7 mouse cellular contexts compared by ENCODE assay signal in genomic region chr13:53688934-53689333, GRCm38 (mm10).
DNase-seq lines count a peak whose midpoint lies in the region; ATAC-seq and TF ChIP-seq lines count a peak whose summit lies in the region.

No protein-coding gene starts in this region.

- no peaks in the 10 kb centered on the region for H3K27me3 ChIP-seq in embryonic facial prominence, embryonic 15.5 days
- no peaks in the 10 kb centered on the region; the same call in 1 of the 2 replicates for H3K27me3 ChIP-seq in hindbrain, embryonic 16.5 days (replicated peaks; ENCODE audit: control insufficient read depth, insufficient read depth, low read length)
- H3K27me3 ChIP-seq in myocyte (ENCODE audit: control insufficient read depth, insufficient read depth, insufficient read length) = peaks cover 7% of the 10 kb centered on the region

- no peaks in the 10 kb centered on the region for H3K9me3 ChIP-seq in embryonic facial prominence, embryonic 15.5 days (replicated peaks)
- no peaks in the 10 kb centered on the region for H3K9me3 ChIP-seq in hindbrain, embryonic 16.5 days (ENCODE audit: control insufficient read depth, low read length)

- H3K9ac ChIP-seq in embryonic facial prominence, embryonic 15.5 days = no peak overlapping the region
- no peak overlapping the region for H3K9ac ChIP-seq in hindbrain, embryonic 16.5 days (ENCODE audit: low read depth, low read length)

- no peaks in the 10 kb centered on the region for H3K79me2 ChIP-seq in myocyte (ENCODE audit: control insufficient read depth, insufficient read depth)

- H3K27ac ChIP-seq in layer of hippocampus, adult 2 months = no peak overlapping the region
- H3K27ac ChIP-seq in embryonic facial prominence, embryonic 15.5 days (replicated peaks) = no peak overlapping the region
- no peak overlapping the region for H3K27ac ChIP-seq in hindbrain, embryonic 16.5 days (ENCODE audit: low read depth, low read length)

- no peak for ATAC-seq in embryonic facial prominence, embryonic 15.5 days (ENCODE audit: insufficient number of reproducible peaks, low FRiP score, low TSS enrichment, low read depth)
- no peak for ATAC-seq in hindbrain, embryonic 16.5 days
- no peak for ATAC-seq in erythroblast, adult 5-6 weeks (replicated peaks; ENCODE audit: low FRiP score, poor library complexity, severe bottlenecking)

- H3K36me3 ChIP-seq in embryonic facial prominence, embryonic 15.5 days = no peaks in the 10 kb centered on the region
- no peaks in the 10 kb centered on the region for H3K36me3 ChIP-seq in hindbrain, embryonic 16.5 days (ENCODE audit: control insufficient read depth, insufficient read depth, low read length)
- H3K36me3 ChIP-seq in myocyte (ENCODE audit: control insufficient read depth, insufficient read depth) = no peaks in the 10 kb centered on the region

- H3K4me3 ChIP-seq in layer of hippocampus, adult 2 months = peak overlapping the region; percentile 13; the same call in 1 of the 2 replicates
- peak overlapping the region; percentile 25 for H3K4me3 ChIP-seq in embryonic facial prominence, embryonic 15.5 days (replicated peaks)
- H3K4me3 ChIP-seq in hindbrain, embryonic 16.5 days (ENCODE audit: low read length) = no peak overlapping the region
- H3K4me3 ChIP-seq in myocyte = no peak overlapping the region

- H3ac ChIP-seq in myocyte (ENCODE audit: control insufficient read depth, insufficient read length) = no peak overlapping the region

- no peak for DNase-seq in layer of hippocampus, adult 2 months (ENCODE audit: low spot score in 2 of 2)
- DNase-seq in layer of hippocampus, adult 8-10 months (ENCODE audit: low spot score in 2 of 2) = no peak
- no peak for DNase-seq in frontal cortex, postnatal 25 days (ENCODE audit: low spot score in 2 of 2)

- H3K4me2 ChIP-seq in embryonic facial prominence, embryonic 15.5 days (replicated peaks) = peak overlapping the region; percentile 39
- peak overlapping the region; percentile 22 for H3K4me2 ChIP-seq in hindbrain, embryonic 16.5 days (ENCODE audit: low read length)
- peak overlapping the region; percentile 37 for H3K4me2 ChIP-seq in myocyte (ENCODE audit: low read depth)

- WGBS in embryonic facial prominence, embryonic 15.5 days = 24% methylated on average over 8 of the region's 8 CpGs
- 53% methylated on average over 8 of the region's 8 CpGs for WGBS in hindbrain, embryonic 16.5 days

- no peak for TF ChIP-seq POLR2A in myocyte (IDR thresholded peaks at IDR 0.05; ENCODE audit: insufficient read length, low read depth)

- TF ChIP-seq CTCF in layer of hippocampus, adult 2 months (conservative IDR thresholded peaks at IDR 0.05) = no peak

- 0 out of 2 replicates have a peak, but pooled peaks cover 5% of the 10 kb centered on the region for H3K4me1 ChIP-seq in embryonic facial prominence, embryonic 15.5 days
- H3K4me1 ChIP-seq in hindbrain, embryonic 16.5 days (ENCODE audit: control insufficient read depth, insufficient read depth, low read depth, low read length) = no peaks in the 10 kb centered on the region

TF ChIP-seq in myocyte, 11 proteins besides CTCF, POLR2A, EP300 and RAD21:
- TF ChIP-seq USF1 (IDR thresholded peaks at IDR 0.05; ENCODE audit: low read depth) = no peak
- no peak for TF ChIP-seq TCF3 (IDR thresholded peaks at IDR 0.05; ENCODE audit: insufficient read length, low read depth)
- TF ChIP-seq CEBPB (IDR thresholded peaks at IDR 0.05; ENCODE audit: insufficient read depth, poor library complexity, severe bottlenecking) = no peak
- TF ChIP-seq REST (IDR thresholded peaks at IDR 0.05; ENCODE audit: insufficient read depth, insufficient read length) = no peak
- TF ChIP-seq E2F4 (IDR thresholded peaks at IDR 0.05; ENCODE audit: insufficient read depth) = no peak
- no peak for TF ChIP-seq SRF (IDR thresholded peaks at IDR 0.05; ENCODE audit: control insufficient read depth, insufficient read length, low read depth)
- no peak for TF ChIP-seq POLR2AphosphoS2 (IDR thresholded peaks at IDR 0.05; ENCODE audit: insufficient read length, low read depth)
- TF ChIP-seq MYOG (IDR thresholded peaks at IDR 0.05; ENCODE audit: control insufficient read depth in 1 of 3, insufficient read depth in 1 of 3, insufficient read length in 2 of 3, low read depth in 2 of 3) = no peak
- no peak for TF ChIP-seq MYOD1 (IDR thresholded peaks at IDR 0.05; ENCODE audit: control insufficient read depth in 1 of 3, insufficient read length in 2 of 3, low read depth in 2 of 3)
- no peak for TF ChIP-seq TCF12 (IDR thresholded peaks at IDR 0.05; ENCODE audit: insufficient read depth, poor library complexity, severe bottlenecking)
- TF ChIP-seq MAX (IDR thresholded peaks at IDR 0.05; ENCODE audit: low read depth) = no peak

Comparison
In these comparisons a context has a peak if more than half of its experiments do, and no peak if none do; other contexts are left out.
1. H3K4me3 ChIP-seq: peak in layer of hippocampus, adult 2 months (single experiment) and embryonic facial prominence, embryonic 15.5 days (single experiment); none in hindbrain, embryonic 16.5 days (single experiment) and myocyte (single experiment).
2. Peak in every context shown above with its lines, with median percentiles within 50 percentile points of each other: H3K4me2 ChIP-seq.